Mouse (Mus musculus) ES-Bruce4 (cell line): ENCODE data around the gene Lsm12.

ENCODE experiments used
- EP300 ChIP-seq: IDR thresholded peaks from 2 replicates; pipeline ENCODE4 v1.6.1; 2011; ENCODE audit warnings: low read depth, low read length; ENCODE audit not compliant: insufficient read depth
- POLR2A ChIP-seq: IDR thresholded peaks from one replicate; pipeline ENCODE4 v1.8.1; 2011; ENCODE audit warnings: low read length; ENCODE audit not compliant: insufficient read depth

GRCm38 (mm10) chr11:102165971-102166722 is 18.9 kb downstream of the Lsm12 start:
- TF ChIP-seq EP300 (no peak), POLR2A (no peak)
